Mouse (Mus musculus) kidney, adult 10 weeks (tissue): ENCODE data around the gene Lsmem1. TPM values are rescaled to one million over a fixed set of nuclear protein-coding genes. Genes with fewer than 3 reads are reported as not detected.

ENCODE experiments used
- polyA plus RNA-seq: library from polyadenylated mRNA; stranded (reverse); fragments of 350-450 nt; fragmentation: Illumina TruSeq; extraction: RNeasy Lipid Tissue Mini Kit (QIAGEN cat#74804); gene quantifications from one replicate; pipeline ENCODE4 v1.2.3, GENCODE M21; 2014; ENCODE audit warnings: low read depth, low replicate concordance

The Lsmem1 gene
- polyA plus RNA-seq = not detected

DNA sequence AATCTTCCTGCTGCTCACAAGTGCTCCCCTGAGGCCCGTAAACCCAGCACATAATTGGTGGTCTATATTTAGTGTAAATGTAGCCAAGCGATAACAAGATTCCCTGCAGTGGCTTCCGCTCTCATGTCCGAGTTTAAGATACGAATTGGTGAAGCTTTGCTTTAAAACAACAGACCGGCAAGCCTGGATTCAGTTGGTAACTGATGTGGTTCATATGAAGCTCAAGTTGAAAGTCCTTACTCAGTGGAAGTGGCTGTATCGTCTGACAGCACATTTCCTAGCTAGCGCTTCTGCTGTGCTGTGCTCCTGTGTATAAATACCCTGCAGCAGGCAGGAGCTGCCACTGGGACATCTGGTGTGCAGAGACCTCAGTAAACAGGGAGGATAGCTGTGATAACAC lies at the start of gene Lsmem1:
Gene Lsmem1 (minus strand): TSS at position 189 of the 400 bp plus-strand sequence.

DNA sequence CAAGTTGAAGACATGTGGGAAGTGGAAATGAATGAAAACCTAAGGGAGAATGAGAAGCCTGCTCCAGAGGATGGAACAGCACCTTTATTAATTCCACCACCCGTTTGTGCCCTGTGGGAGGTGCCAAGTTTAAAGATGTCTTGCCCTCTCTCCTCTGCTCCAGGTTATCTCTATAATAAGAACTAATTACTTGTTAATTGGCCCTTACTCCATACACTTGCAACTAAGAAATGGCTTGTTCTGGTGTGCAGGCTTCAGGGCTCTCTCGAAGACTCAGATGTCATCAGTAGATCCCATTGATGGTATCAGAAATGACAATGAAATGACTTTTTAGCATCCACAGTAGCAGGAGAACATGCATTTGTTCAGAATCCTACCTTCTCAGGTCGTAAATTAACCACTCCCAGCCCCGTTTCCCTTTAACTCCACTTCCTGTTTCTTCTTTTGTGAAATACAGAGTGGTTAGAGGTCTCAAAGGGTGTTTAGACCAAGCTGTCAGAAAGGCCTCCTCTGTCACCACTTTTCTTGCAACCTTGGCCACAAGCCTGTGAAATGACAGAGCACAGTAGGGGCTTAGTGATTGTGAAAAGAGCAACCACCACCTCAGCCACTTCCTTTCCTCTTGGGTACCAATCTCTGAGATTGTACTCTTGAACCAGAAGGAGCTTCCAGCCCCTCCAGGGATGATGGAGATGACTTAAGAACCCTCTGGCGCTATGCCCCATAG lies 49.3 kb upstream of the Lsmem1 start, which contains the start of gene Ifrd1:
Gene Ifrd1 (minus strand): TSS at position 51 of the 727 bp plus-strand sequence.

DNA sequence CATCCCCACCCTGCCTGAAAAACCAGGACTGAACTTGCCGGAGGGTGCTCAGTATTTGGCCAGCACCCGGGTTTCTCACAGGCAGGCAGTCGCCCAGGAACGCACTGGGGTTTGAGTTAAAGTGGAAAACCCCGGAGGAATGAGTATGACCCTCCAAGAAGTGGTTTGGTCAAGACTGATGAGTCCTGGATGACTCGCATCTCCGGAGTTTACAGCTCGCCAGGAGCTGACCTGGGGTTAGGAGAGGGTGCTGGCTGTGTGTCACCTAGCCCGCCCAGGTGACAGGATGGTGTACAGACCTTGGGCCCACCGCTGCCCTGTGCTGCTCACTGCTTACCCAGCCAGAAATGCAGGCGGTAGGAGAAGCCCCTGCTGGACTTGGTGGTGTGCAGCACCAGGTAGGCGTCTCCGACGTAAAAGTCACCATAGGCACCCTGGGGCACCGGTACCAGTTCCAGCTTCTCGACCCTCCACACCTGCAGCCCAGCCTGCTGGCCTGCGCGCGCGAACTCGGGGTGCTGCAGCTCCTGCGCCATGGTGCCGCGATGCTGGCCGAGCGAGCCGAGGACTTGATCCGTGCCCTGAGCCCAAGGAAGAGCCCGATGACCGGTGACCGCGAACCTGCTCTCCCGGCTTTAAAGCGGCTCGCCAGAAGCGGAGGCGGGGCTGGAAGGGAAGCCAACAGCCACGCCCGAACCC lies 65.6 kb downstream of the Lsmem1 start, which contains the start of gene Scin:
Gene Scin (minus strand): TSS at position 656 of the 699 bp plus-strand sequence.

Other genes starting within 250 kb of the Lsmem1 start
- gene Arl4a, start 161.5 kb downstream of the Lsmem1 start, polyA plus RNA-seq = 77.0 TPM
- gene Scin, start 65.3 kb downstream of the Lsmem1 start, polyA plus RNA-seq = 73.2 TPM
- gene Ifrd1, start 49.0 kb upstream of the Lsmem1 start, polyA plus RNA-seq = 114 TPM
- gene Zfp277, start 246.4 kb upstream of the Lsmem1 start, polyA plus RNA-seq = 58.2 TPM
- gene Dock4, start 246.5 kb upstream of the Lsmem1 start, polyA plus RNA-seq = 8.8 TPM